Mouse (Mus musculus): ENCODE measurements around the gene Usp36.

DNA sequence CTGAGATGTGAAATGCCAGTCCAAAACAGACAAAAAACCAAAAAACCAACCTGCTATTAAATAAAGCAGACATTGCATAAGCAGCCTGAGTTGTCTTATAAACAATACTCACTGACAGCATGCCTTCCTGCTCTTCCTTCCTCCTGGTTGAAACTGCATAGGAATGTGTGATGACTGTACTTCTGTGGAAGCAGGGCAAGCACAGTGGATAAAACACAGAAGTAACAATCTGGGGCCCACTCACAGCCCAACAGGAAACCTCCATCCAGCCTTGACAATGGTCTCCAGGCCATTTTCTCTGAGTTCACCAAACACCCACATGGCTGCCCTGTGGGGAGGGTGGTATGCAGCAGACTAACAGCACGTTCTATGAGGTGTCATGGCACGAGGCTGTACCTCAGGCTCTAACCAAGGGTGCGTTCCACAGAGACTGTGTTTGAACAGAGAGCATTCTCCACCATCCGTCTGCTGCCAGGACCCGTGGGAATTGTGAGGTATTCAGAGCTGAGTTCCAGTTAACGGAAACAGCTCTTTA lies 67.6 kb downstream of the Usp36 start:
- TF ChIP-seq POLR2A (IDR thresholded peaks at IDR 0.05; ENCODE audit: borderline replicate concordance, extremely low read depth, low read depth, low read length): no peak
- TF ChIP-seq CTCF (IDR thresholded peaks at IDR 0.05; ENCODE audit: insufficient read depth, low read length): no peak
